ENCODE assay signal across 18 mouse cellular contexts in genomic region chr6:31334086-31334485, GRCm38 (mm10).
A peak's percentile ranks its signal among the peaks of the same experiment; 100 is the strongest.
DNase-seq lines count a peak whose midpoint lies in the region.
"Had no signal": no experiment of that assay in that cellular context is flagged by ENCODE, and none has a peak within 500 bp of the region (broad histone marks: within the 10 kb centered on the region; RNA-seq: fewer than 3 reads in every experiment).

No protein-coding gene starts in this region.

- no peak overlapping the region for H3K27ac ChIP-seq in heart, embryonic 10.5 days
- H3K27ac ChIP-seq: embryonic facial prominence, embryonic 10.5 days; embryonic facial prominence, embryonic 12.5 days; forebrain, embryonic 13.5 days; forebrain, embryonic 15.5 days had no signal

- no peaks in the 10 kb centered on the region for H3K9me3 ChIP-seq in heart, embryonic 10.5 days
- H3K9me3 ChIP-seq: embryonic facial prominence, embryonic 10.5 days; embryonic facial prominence, embryonic 12.5 days; forebrain, embryonic 13.5 days; forebrain, embryonic 15.5 days had no signal

- DNase-seq in heart, embryonic 10.5 days (ENCODE audit: low spot score): peak; percentile 13
- no peak for DNase-seq in heart, adult 18-20 months
- peak; percentile 56 for DNase-seq in 3T3-L1 (ENCODE audit: low read depth, low spot score)
- DNase-seq in A20 (ENCODE audit: low read depth, low spot score): peak; percentile 19
- DNase-seq in cerebellum, postnatal 10 days: no peak
- no peak for DNase-seq in left cerebral cortex, adult 18-20 months (ENCODE audit: low spot score in 2 of 2)
- DNase-seq: adrenal gland, adult 2 months; adrenal gland, postnatal 10 days; adrenal gland, postnatal 25 days; cerebellum, adult 11 months; cerebellum, adult 18-20 months; cerebellum, adult 8-10 months; cerebellum, adult 9-11 months; forebrain, postnatal 0 days had no signal

- no peaks in the 10 kb centered on the region for H3K27me3 ChIP-seq in heart, embryonic 10.5 days (ENCODE audit: insufficient read depth, poor library complexity, severe bottlenecking)
- H3K27me3 ChIP-seq: embryonic facial prominence, embryonic 12.5 days; forebrain, embryonic 13.5 days; forebrain, embryonic 15.5 days had no signal

- H3K36me3 ChIP-seq in heart, embryonic 10.5 days: no peaks in the 10 kb centered on the region
- H3K36me3 ChIP-seq: embryonic facial prominence, embryonic 10.5 days; embryonic facial prominence, embryonic 12.5 days; forebrain, embryonic 15.5 days had no signal

- 81% methylated on average over 4 of the region's 4 CpGs for WGBS in heart, embryonic 10.5 days

- H3K4me3 ChIP-seq in heart, embryonic 10.5 days: no peak overlapping the region
- H3K4me3 ChIP-seq: embryonic facial prominence, embryonic 10.5 days; embryonic facial prominence, embryonic 12.5 days; forebrain, embryonic 13.5 days; forebrain, embryonic 15.5 days had no signal

- H3K4me1 ChIP-seq in heart, embryonic 10.5 days: peaks cover 2% of the 10 kb centered on the region; the same call in 1 of the 2 replicates

Comparison
In these comparisons a context has a peak if more than half of its experiments do, and no peak if none do; other contexts are left out.
1. DNase-seq: peak in heart, embryonic 10.5 days (single experiment), 3T3-L1 (single experiment) and A20 (single experiment); none in heart, adult 18-20 months (0 of 2), cerebellum, postnatal 10 days (0 of 2) and left cerebral cortex, adult 18-20 months (0 of 2).